Mouse (Mus musculus) left cerebral cortex, postnatal 36 days (tissue): Measurements from ENCODE around the gene Efcab11. TPM values are rescaled to one million over a fixed set of nuclear protein-coding genes. Genes with fewer than 3 reads are reported as not detected.

ENCODE experiments used
- DNase-seq, 2 experiments: peaks; one replicate each; pipeline ENCODE4 v3.0.0; 2021 to 2022; ENCODE audit warnings: low spot score in 2 of 2, mixed read lengths in 1 of 2
- intact Hi-C: fragments of 180-260 bp; cut with DNase I; formaldehyde crosslinking; loops from one replicate; pipeline ENCODE4 v1.15.1; 2025
- total RNA-seq, 2 experiments: library from RNA; stranded (reverse); gene quantifications; 2 replicates each; pipeline ENCODE4 v1.2.3; 2021

Efcab11 gene
- total RNA-seq, 2 experiments from 2014 or later = 0.32 to 0.41 TPM

DNA sequence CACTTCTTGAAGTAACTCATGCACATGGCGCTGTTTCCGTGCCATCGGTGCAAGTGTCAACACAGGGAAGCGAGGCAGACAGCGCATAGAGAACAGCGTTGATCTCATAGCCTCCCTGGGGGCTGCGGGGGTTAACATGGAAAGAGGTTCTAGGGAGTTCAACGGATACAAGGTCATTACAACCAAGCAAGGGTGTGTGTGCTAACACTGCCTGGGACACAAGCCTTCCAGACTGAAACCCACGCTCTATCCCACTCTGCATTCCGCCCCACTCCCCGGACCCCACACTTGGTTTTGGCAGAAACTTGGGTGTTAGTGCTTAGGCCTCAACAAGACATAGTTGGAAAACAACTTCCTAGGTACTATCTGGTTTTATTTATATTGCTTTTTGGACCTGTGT, 116.5 kb downstream of the Efcab11 start:
- intact Hi-C loops = no loop called here
- DNase-seq = no peak

- no peak for DNase-seq
- intact Hi-C loops = no loop called here
Observed at GRCm38 (mm10) chr12:99765979-99766378, 118.3 kb downstream of the Efcab11 start.

DNA sequence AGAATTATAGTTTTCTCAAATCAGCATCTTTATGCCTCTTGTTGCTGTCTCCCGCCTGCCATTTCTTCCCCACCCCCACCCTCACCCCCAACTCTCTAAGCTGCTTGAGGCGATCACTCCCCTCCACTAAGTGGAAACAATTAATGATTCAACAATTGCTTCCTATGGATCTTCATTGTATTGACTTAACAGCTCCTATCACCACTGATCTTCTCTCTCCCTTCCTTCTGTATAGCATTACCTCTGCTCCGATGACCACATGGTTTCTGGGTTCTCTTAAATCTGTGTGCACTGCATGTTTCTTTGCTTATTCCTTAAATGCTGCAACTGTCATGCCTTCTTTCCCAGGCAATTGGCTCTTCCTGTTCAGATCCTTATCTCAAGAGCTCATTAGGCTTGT, 120.2 kb downstream of the Efcab11 start:
- no peak for DNase-seq
- intact Hi-C loops = no loop called here

GRCm38 (mm10) chr12:99757754-99758526, 126.3 kb downstream of the Efcab11 start:
- intact Hi-C loops = no loop called here
- no peak for DNase-seq

- intact Hi-C loops = no loop called here
- no peak for DNase-seq
Observed at GRCm38 (mm10) chr12:99756914-99757687, 127.1 kb downstream of the Efcab11 start.

DNA sequence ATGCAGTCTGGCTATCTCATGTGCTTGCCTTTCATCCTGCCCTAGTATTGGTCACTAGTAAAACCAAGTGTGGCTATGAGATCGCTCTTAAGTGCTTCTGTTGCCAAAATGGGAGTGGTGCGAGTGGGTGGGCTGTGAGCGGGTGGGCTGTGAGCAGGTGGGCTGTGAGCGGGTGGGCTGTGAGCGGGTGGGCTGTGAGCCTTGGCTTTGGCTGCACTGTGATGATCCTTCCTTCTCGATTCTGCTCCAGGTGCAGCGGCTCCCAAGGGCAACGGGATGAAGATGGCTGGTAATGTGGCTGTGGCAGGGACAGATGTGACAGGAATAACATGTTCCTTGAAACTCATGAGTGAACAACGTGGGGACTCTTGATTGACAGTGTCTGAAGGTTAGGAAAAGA, 128.0 kb downstream of the Efcab11 start:
- intact Hi-C loops = no loop called here
- DNase-seq = no peak

GRCm38 (mm10) chr12:99752986-99753385, 131.3 kb downstream of the Efcab11 start:
- DNase-seq = no peak
- intact Hi-C loops = no loop called here

DNA sequence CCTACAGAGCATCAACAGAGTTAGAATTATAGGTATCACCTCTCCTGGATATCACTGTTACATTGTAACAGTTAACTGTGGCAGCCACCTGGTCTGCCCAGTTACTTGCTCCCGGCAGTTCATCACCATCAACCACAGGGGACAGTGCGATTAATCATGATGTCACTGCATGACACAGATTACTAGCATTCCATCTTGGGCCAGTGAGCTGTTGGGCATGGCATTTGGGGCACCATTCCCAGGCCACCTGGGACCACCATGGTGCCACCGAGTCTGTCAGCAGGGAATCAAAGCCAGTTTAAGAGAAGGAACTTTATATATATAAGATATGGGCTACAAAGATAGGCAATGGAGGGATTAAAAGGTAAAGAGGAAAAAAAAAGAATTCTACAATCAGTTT, 134.8 kb downstream of the Efcab11 start:
- DNase-seq = no peak
- intact Hi-C loops = no loop called here

DNA sequence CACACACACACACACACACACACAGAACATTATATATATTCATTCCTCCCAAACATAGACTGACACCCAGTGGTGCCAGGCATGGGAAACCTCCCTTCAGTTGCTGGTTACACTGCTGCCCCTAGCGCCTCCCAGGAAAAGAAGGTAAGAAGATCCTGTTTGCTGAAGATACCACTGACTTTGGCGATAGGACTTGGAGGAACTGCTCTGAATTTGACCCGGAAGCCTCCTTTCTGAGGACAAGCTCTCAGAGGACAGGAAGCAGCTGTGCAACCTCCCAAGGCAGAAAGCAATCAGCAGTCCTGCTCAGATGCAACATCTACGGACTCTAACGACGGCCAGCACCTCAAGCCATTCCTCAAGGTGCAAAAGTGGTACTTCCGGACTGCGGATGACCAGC, 142.6 kb downstream of the Efcab11 start:
- intact Hi-C loops = no loop called here
- no peak for DNase-seq

GRCm38 (mm10) chr12:99739211-99739610, 145.0 kb downstream of the Efcab11 start:
- DNase-seq = no peak
- intact Hi-C loops = no loop called here

- intact Hi-C loops = no loop called here
- DNase-seq = no peak
Observed at GRCm38 (mm10) chr12:99738256-99738655, 146.0 kb downstream of the Efcab11 start.

- intact Hi-C loops = no loop called here
- no peak for DNase-seq
Observed at GRCm38 (mm10) chr12:99736971-99737370, 147.3 kb downstream of the Efcab11 start.

DNA sequence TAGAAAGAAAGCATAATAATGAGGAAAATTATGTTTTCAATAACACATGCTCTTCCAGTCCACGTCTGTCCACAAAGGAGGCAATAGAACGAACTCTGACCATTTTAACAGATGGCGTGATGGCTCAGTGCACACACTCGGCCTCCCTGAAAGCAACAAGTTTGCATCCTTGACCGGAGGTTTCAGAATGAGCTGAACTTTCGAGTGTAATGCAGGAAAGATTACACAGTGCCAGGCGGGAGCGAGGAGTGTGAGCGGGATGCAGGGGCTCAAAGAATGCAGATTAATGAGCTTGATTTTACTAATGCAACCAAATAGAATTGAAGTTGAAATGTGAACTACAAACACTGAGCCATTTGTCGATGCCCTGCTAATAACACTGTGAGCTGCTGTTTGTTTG, 149.1 kb downstream of the Efcab11 start:
- intact Hi-C loops = no loop called here
- no peak for DNase-seq

- DNase-seq = no peak
- intact Hi-C loops = no loop called here
Observed at GRCm38 (mm10) chr12:99724206-99724605, 160.0 kb downstream of the Efcab11 start.

DNA sequence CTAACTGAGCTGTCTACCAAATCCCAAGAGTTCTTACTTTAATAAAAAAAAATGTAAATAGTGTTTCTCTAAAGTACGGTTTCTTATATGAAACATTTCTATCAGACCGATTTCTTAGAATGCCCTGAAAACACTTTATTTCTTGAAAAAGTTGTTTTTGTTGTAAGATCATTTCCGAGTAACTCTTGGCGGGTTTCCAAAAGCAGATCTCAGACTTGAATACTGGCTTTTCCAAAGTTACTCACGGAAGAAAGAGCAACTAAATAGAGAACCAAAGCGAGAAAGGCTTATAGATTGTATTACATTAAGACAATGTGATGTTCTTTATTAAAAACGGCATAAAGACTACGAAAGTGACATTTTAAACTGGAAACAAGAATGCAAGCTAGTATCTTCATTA, 160.4 kb downstream of the Efcab11 start:
- intact Hi-C loops = no loop called here
- no peak for DNase-seq

DNA sequence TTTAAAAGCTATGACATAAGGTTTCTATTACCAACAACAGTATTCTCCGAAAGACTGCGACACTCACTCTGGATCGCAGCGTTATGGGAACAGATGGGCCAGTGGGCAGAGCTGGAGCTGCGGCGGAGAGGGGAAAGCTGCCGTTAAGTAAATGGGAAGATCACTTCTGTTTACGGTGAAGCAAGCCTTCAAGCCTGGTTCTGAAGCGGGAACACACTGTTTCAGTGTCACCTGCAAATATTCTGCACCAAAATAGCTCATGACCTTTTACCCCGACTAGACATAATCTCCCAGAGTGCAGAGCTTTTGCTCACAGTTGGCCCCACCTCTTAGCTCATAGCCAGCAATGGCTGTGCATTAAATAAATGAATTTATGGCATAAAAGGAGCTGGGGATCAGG, 162.9 kb downstream of the Efcab11 start:
- peak; percentile 58 to 71 for DNase-seq
- intact Hi-C loops = no loop called here

DNA sequence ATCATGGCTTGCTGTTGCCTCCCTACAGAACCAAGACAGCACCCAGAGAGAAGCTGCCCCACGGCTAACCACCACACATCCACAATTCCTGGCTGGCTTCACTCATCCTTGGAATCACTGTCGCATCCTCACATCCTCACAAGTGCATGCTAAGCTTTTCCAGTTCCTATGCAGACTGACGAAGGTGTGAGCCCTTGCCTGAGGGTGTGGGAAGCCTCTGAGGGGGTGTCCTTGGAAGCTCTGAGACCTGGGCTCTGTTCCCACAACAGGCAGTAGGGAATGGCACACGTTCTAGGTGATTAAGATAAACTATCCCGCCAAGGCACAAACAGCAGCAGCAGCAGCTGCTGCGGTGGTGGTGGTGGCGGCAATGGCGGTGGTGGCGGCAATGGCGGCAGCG, 164.5 kb downstream of the Efcab11 start:
- intact Hi-C loops = no loop called here
- DNase-seq = peak; percentile 17 to 51

GRCm38 (mm10) chr12:99718161-99718560, 166.1 kb downstream of the Efcab11 start:
- intact Hi-C loops = no loop called here
- DNase-seq = no peak

GRCm38 (mm10) chr12:99716038-99716610, 168.1 kb downstream of the Efcab11 start:
- DNase-seq = peak; percentile 25 to 47
- intact Hi-C loops = no loop called here

- no peak for DNase-seq
- intact Hi-C loops = no loop called here
Observed at GRCm38 (mm10) chr12:99715129-99716037, 168.9 kb downstream of the Efcab11 start.
